Comparison of ENCODE assay signal across 31 mouse cellular contexts in genomic region chr5:135952830-135953229, GRCm38 (mm10). TPM values are rescaled to one million over a fixed set of nuclear protein-coding genes. Genes with fewer than 3 reads are reported as not detected.
DNase-seq lines count a peak whose midpoint lies in the region; ATAC-seq and TF ChIP-seq lines count a peak whose summit lies in the region.
"Had no signal": no experiment of that assay in that cellular context is flagged by ENCODE, and none has a peak within 500 bp of the region (broad histone marks: within the 10 kb centered on the region; RNA-seq: fewer than 3 reads in every experiment).

No protein-coding gene starts in this region.

- H3K27me3 ChIP-seq in megakaryocyte, embryonic 14.5 days (replicated peaks): no peaks in the 10 kb centered on the region
- no peaks in the 10 kb centered on the region for H3K27me3 ChIP-seq in limb, embryonic 10.5 days (ENCODE audit: low read depth, poor library complexity, severe bottlenecking)
- H3K27me3 ChIP-seq: CH12.LX; embryonic facial prominence, embryonic 13.5 days; forebrain, embryonic 13.5 days; heart, embryonic 12.5 days; heart, embryonic 15.5 days; hindbrain, embryonic 13.5 days; intestine, embryonic 15.5 days had no signal

- peak overlapping the region; percentile 21 for H3K4me3 ChIP-seq in megakaryocyte, embryonic 14.5 days (replicated peaks)
- H3K4me3 ChIP-seq in bone marrow macrophage, adult 2 months (ENCODE audit: insufficient read depth, low read length): no peak overlapping the region
- no peak overlapping the region for H3K4me3 ChIP-seq in limb, embryonic 10.5 days
- H3K4me3 ChIP-seq: embryonic facial prominence, embryonic 13.5 days; erythroblast, embryonic 14.5 days; forebrain, embryonic 13.5 days; heart, embryonic 12.5 days; heart, embryonic 15.5 days; hindbrain, embryonic 10.5 days; hindbrain, embryonic 13.5 days; intestine, embryonic 15.5 days had no signal

- ATAC-seq in cerebellum, adult (ENCODE audit: insufficient number of reproducible peaks, low FRiP score, low TSS enrichment): no peak
- no peak for ATAC-seq in megakaryocyte, adult 5-6 weeks (ENCODE audit: poor library complexity, severe bottlenecking)
- ATAC-seq: activated CD4-positive, CD25-positive, alpha-beta regulatory T cell, adult 4 months; forebrain, embryonic 13.5 days; forebrain, embryonic 16.5 days; hindbrain, embryonic 16.5 days; intestine, embryonic 15.5 days had no signal

- H3K36me3 ChIP-seq in megakaryocyte, embryonic 14.5 days (replicated peaks; ENCODE audit: low read length): no peaks in the 10 kb centered on the region
- H3K36me3 ChIP-seq in limb, embryonic 10.5 days: no peaks in the 10 kb centered on the region
- H3K36me3 ChIP-seq: embryonic facial prominence, embryonic 13.5 days; heart, embryonic 12.5 days; heart, embryonic 15.5 days; hindbrain, embryonic 10.5 days; hindbrain, embryonic 13.5 days; intestine, embryonic 15.5 days had no signal

- TF ChIP-seq POLR2A in bone marrow macrophage, adult 2 months (IDR thresholded peaks at IDR 0.05; ENCODE audit: borderline replicate concordance, low read depth, low read length): no peak

- peaks cover 72% of the 10 kb centered on the region for H3K4me1 ChIP-seq in megakaryocyte, embryonic 14.5 days
- H3K4me1 ChIP-seq in bone marrow macrophage, adult 2 months (ENCODE audit: control insufficient read depth, insufficient read depth, low read length): peaks cover 44% of the 10 kb centered on the region
- peaks cover 7% of the 10 kb centered on the region for H3K4me1 ChIP-seq in limb, embryonic 10.5 days

- peak overlapping the region; percentile 13 for H3K27ac ChIP-seq in bone marrow macrophage, adult 2 months (ENCODE audit: insufficient read depth, low read depth, low read length)
- H3K27ac ChIP-seq in limb, embryonic 10.5 days: no peak overlapping the region
- H3K27ac ChIP-seq: embryonic facial prominence, embryonic 13.5 days; forebrain, embryonic 13.5 days; heart, embryonic 15.5 days; hindbrain, embryonic 10.5 days; hindbrain, embryonic 13.5 days; intestine, embryonic 15.5 days had no signal

- peak; percentile 58 for DNase-seq in cerebellum, adult 9-10 months
- DNase-seq in limb, embryonic 10.5 days (ENCODE audit: low spot score): no peak
- no peak for DNase-seq in left cerebral cortex, adult 8-10 months (ENCODE audit: low spot score in 2 of 2)
- DNase-seq: adrenal gland, postnatal 10 days; adrenal gland, postnatal 36 days; B cell, adult 2 months; gastrocnemius, postnatal 25 days; heart, adult 18-20 months; heart, postnatal 10 days; heart, postnatal 36 days; kidney, adult 11 months had no signal

- no peak for TF ChIP-seq CTCF in bone marrow macrophage, adult 2 months (IDR thresholded peaks at IDR 0.05; ENCODE audit: low read depth, low read length)

- 98% methylated on average over 2 of the region's 2 CpGs for WGBS in limb, embryonic 10.5 days

- H3K9me3 ChIP-seq in megakaryocyte, embryonic 14.5 days: no peaks in the 10 kb centered on the region
- no peaks in the 10 kb centered on the region for H3K9me3 ChIP-seq in limb, embryonic 10.5 days (replicated peaks)
- H3K9me3 ChIP-seq: embryonic facial prominence, embryonic 13.5 days; forebrain, embryonic 13.5 days; heart, embryonic 12.5 days; heart, embryonic 15.5 days; hindbrain, embryonic 10.5 days; hindbrain, embryonic 13.5 days; intestine, embryonic 15.5 days had no signal

RNA-seq across cellular contexts. Expression of gene Ywhag, which starts 18.4 kb away (rescaled TPM):
- 121 and 148 TPM in 2 replicates for polyA plus RNA-seq in megakaryocyte, embryonic 14.5 days (2012; ENCODE audit: insufficient read depth, low replicate concordance)
- total RNA-seq in megakaryocyte, adult 5-6 weeks (2015): 124 and 141 TPM in 2 replicates
- total RNA-seq in megakaryocyte, adult 5-6 weeks (2017): 72.4 and 88.1 TPM in 2 replicates
- 151 and 157 TPM in 2 replicates for polyA plus RNA-seq in bone marrow macrophage, adult 2 months (2012; ENCODE audit: insufficient read depth, insufficient read length, missing spikeins)
- 197 and 203 TPM in 2 replicates for polyA plus RNA-seq in limb, embryonic 10.5 days (2016; fragmentation: Nextera tagmentation; extraction: Ambion mirVana)
- 1,000 to 10,000 TPM; 1,072 to 1,089 (median 1,074) TPM for total RNA-seq in left cerebral cortex, adult 8-10 months (2022)

RNA-seq across cellular contexts. Expression of gene Ssc4d, which starts 21.5 kb away (rescaled TPM):
- polyA plus RNA-seq in megakaryocyte, embryonic 14.5 days (2012; ENCODE audit: insufficient read depth, low replicate concordance): 5.0 and 13.7 TPM in 2 replicates
- 17.1 and 19.9 TPM in 2 replicates for total RNA-seq in megakaryocyte, adult 5-6 weeks (2015)
- total RNA-seq in megakaryocyte, adult 5-6 weeks (2017): 6.0 and 7.4 TPM in 2 replicates
- 6.8 and 10.0 TPM in 2 replicates for polyA plus RNA-seq in bone marrow macrophage, adult 2 months (2012; ENCODE audit: insufficient read depth, insufficient read length, missing spikeins)
- 3.3 and 4.1 TPM in 2 replicates for polyA plus RNA-seq in limb, embryonic 10.5 days (2016; fragmentation: Nextera tagmentation; extraction: Ambion mirVana)
- total RNA-seq in left cerebral cortex, adult 8-10 months (2022): 1 to 10 TPM; 1.3 to 2.8 (median 2.0) TPM

RNA-seq across cellular contexts. Expression of gene Zp3, which starts 27.1 kb away (rescaled TPM):
- polyA plus RNA-seq in megakaryocyte, embryonic 14.5 days (2012; ENCODE audit: insufficient read depth, low replicate concordance): not detected in 2 replicates
- 0.20 TPM in 1 of 2 replicates, not detected in the other for total RNA-seq in megakaryocyte, adult 5-6 weeks (2015)
- total RNA-seq in megakaryocyte, adult 5-6 weeks (2017): not detected in 2 replicates
- polyA plus RNA-seq in bone marrow macrophage, adult 2 months (2012; ENCODE audit: insufficient read depth, insufficient read length, missing spikeins): not detected in 2 replicates
- not detected in 2 replicates for polyA plus RNA-seq in limb, embryonic 10.5 days (2016; fragmentation: Nextera tagmentation; extraction: Ambion mirVana)
- total RNA-seq in left cerebral cortex, adult 8-10 months (2022): not detected
- total RNA-seq: adrenal gland, adult 18-20 months; adrenal gland, postnatal 36 days; gastrocnemius, adult 8-10 months; gastrocnemius, postnatal 25 days; heart, adult 18-20 months; heart, postnatal 10 days; heart, postnatal 36 days; MEL had no signal
- polyA plus RNA-seq: activated CD4-positive, CD25-positive, alpha-beta regulatory T cell, adult 4 months; embryonic facial prominence, embryonic 13.5 days; erythroblast, embryonic 14.5 days; forebrain, embryonic 13.5 days; forebrain, embryonic 16.5 days; gonadal fat pad, adult 2 months; heart, embryonic 15.5 days; hindbrain, embryonic 10.5 days; hindbrain, embryonic 16.5 days had no signal

RNA-seq across cellular contexts. Expression of gene Dtx2, which starts 41.8 kb away (rescaled TPM):
- polyA plus RNA-seq in megakaryocyte, embryonic 14.5 days (2012; ENCODE audit: insufficient read depth, low replicate concordance): 23.7 and 30.1 TPM in 2 replicates
- 26.3 and 30.3 TPM in 2 replicates for total RNA-seq in megakaryocyte, adult 5-6 weeks (2015)
- 10.9 and 12.4 TPM in 2 replicates for total RNA-seq in megakaryocyte, adult 5-6 weeks (2017)
- 9.5 and 9.8 TPM in 2 replicates for polyA plus RNA-seq in bone marrow macrophage, adult 2 months (2012; ENCODE audit: insufficient read depth, insufficient read length, missing spikeins)
- 41.5 and 42.3 TPM in 2 replicates for polyA plus RNA-seq in limb, embryonic 10.5 days (2016; fragmentation: Nextera tagmentation; extraction: Ambion mirVana)
- total RNA-seq in left cerebral cortex, adult 8-10 months (2022): 10 to 100 TPM in 1 of 4 experiments, 1 to 10 TPM in 3; 7.5 to 11.3 (median 9.6) TPM
